Mouse (Mus musculus) ES-E14 (cell line): ENCODE data around the gene Cldn6. TPM values are rescaled to one million over a fixed set of nuclear protein-coding genes. Genes with fewer than 3 reads are reported as not detected.
A peak's percentile ranks its signal among the peaks of the same experiment; 100 is the strongest.

ENCODE experiments used
- DNase-seq: peaks from one replicate; pipeline ENCODE4 v3.0.0-alpha.2; 2013; ENCODE audit warnings: low read depth, low spot score
- H3K27ac ChIP-seq: 2 replicates; pipeline ENCODE4 v1.5.1; 2012; ENCODE audit warnings: low read depth, mild to moderate bottlenecking, low read length, moderate library complexity, mixed read lengths; ENCODE audit not compliant: poor library complexity, insufficient read depth, severe bottlenecking
- H3K36me3 ChIP-seq: 2 replicates; pipeline ENCODE4 v1.6.1; 2012; ENCODE audit warnings: mild to moderate bottlenecking, low read length, moderate library complexity, mixed read lengths; ENCODE audit not compliant: control insufficient read depth, poor library complexity, insufficient read depth, severe bottlenecking
- H3K4me1 ChIP-seq, 2 experiments: fragments of 150-350 bp in 1 of 2; sonication (generic) in 1 of 2; 2 replicates each; pipeline ENCODE4 v1.6.1; 2012; ENCODE audit warnings: low read length in 2 of 2, mild to moderate bottlenecking in 1 of 2, mixed read lengths in 1 of 2; ENCODE audit not compliant: control insufficient read depth in 2 of 2, insufficient read depth in 2 of 2, poor library complexity in 1 of 2
- H3K4me3 ChIP-seq, 2 experiments: fragments of 150-350 bp in 1 of 2; sonication (generic) in 1 of 2; 2 replicates each; pipeline ENCODE4 v1.5.1; 2012; ENCODE audit warnings: low read length in 2 of 2, low read depth in 1 of 2, mild to moderate bottlenecking in 1 of 2, mixed read lengths in 1 of 2; ENCODE audit not compliant: insufficient read depth in 1 of 2, poor library complexity in 1 of 2, severe bottlenecking in 1 of 2
- H3K9ac ChIP-seq: 2 replicates; pipeline ENCODE4 v1.6.1; 2012; ENCODE audit warnings: low read depth, mild to moderate bottlenecking, low read length, mixed read lengths; ENCODE audit not compliant: poor library complexity, insufficient read depth, severe bottlenecking
- H3K9me3 ChIP-seq: fragments of 150-350 bp; sonication (generic); 2 replicates; pipeline ENCODE4 v1.6.1; 2012; ENCODE audit warnings: low read depth, mild to moderate bottlenecking, low read length; ENCODE audit not compliant: control insufficient read depth, insufficient read depth
- CHD2 ChIP-seq: IDR thresholded peaks from 2 replicates; pipeline ENCODE4 v1.6.1; 2014; ENCODE audit warnings: mild to moderate bottlenecking, low read depth, low read length, inconsistent platforms
- HCFC1 ChIP-seq: IDR thresholded peaks from 2 replicates; pipeline ENCODE4 v1.6.1; 2012; ENCODE audit warnings: low read length, inconsistent platforms, borderline replicate concordance; ENCODE audit not compliant: insufficient read depth
- MAFK ChIP-seq: IDR thresholded peaks from 2 replicates; pipeline ENCODE4 v1.6.1; 2014; ENCODE audit warnings: mild to moderate bottlenecking, low read depth, low read length, inconsistent platforms; ENCODE audit not compliant: insufficient read depth
- ZC3H11A ChIP-seq: IDR thresholded peaks from 2 replicates; pipeline ENCODE4 v1.6.1; 2012; ENCODE audit warnings: low read depth, mild to moderate bottlenecking, inconsistent platforms, low read length, borderline replicate concordance
- ZNF384 ChIP-seq: IDR thresholded peaks from 2 replicates; pipeline ENCODE4 v1.6.1; 2012; ENCODE audit warnings: low read depth, low read length, inconsistent platforms
- in situ Hi-C, 2 experiments: fragments of 600-800 bp; cut with MboI; formaldehyde crosslinking; loops; one replicate each; pipeline ENCODE4 v1.15.1; 2025; ENCODE audit warnings: low sequenced_read_pairs in 2 of 2, inconsistent platforms in 1 of 2; ENCODE audit not compliant: unreplicated experiment in 2 of 2
- total RNA-seq: library from RNA; depleted of rRNA; stranded (reverse); fragments of 300-350 nt; gene quantifications from 2 replicates; pipeline ENCODE4 v1.2.3, GENCODE M21; 2012

Cldn6 gene
- total RNA-seq, 1 experiment: 72.7 TPM

DNA sequence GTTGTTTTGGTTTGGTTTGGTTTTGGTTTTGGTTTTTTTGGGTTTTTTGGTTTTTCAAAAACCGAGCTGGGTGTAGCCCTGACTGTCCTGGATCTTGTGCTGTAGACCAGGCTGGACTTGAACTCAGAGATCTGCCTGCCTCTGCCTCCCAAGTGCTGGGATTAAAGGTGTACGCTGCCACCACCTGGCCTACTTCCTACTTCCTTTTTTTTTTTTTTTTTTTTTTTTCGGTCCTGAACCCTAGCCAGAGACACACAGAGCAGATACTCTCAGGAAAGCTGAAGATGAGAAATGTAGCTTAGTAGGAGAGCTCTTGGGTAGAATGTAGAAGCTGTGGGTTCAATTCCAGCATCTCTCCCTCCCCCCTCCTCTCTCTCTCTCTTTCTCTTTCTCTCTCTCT, 20.6 kb upstream of the Cldn6 start:
- peaks cover 0 to 7% of the 10 kb centered on the region in 2 experiments; a peak in 1 of 4 replicates for H3K4me1 ChIP-seq
- no peak for DNase-seq
- no peak overlapping the region for H3K9ac ChIP-seq
- H3K9me3 ChIP-seq: no peaks in the 10 kb centered on the region
- peak; percentile 66; the same call in 1 of the 2 replicates for TF ChIP-seq ZNF384
- TF ChIP-seq MAFK: no peak
- no peak for TF ChIP-seq ZC3H11A
- H3K4me3 ChIP-seq: no peak overlapping the region
- no peaks in the 10 kb centered on the region for H3K36me3 ChIP-seq
- H3K27ac ChIP-seq: no peak overlapping the region
- in situ Hi-C loops: no loop called here

- Histone ChIP-seq H3K4me1 (peaks cover 0 to 8% of the 10 kb centered on the region in 2 experiments; a peak in 1 of 4 replicates), H3K4me3 (peak within 1 kb of the TSS; percentile 64 to 70), H3K27ac (no peak within 1 kb of the TSS), H3K9ac (no peak within 1 kb of the TSS; the same call in 1 of the 2 replicates), H3K9me3 (no peaks in the 10 kb centered on the region), H3K36me3 (no peaks in the 10 kb centered on the region)
- in situ Hi-C loops: no loop called here
- no peak for DNase-seq
- TF ChIP-seq CHD2: no peak
- no peak for TF ChIP-seq ZNF384
- TF ChIP-seq MAFK: no peak
- no peak for TF ChIP-seq ZC3H11A
- TF ChIP-seq HCFC1: no peak
These were observed 18.8 kb upstream of the Cldn6 start, which contains the start of gene Bicdl2 for GRCm38 (mm10) chr17:23660117-23660875. Gene Bicdl2, plus strand, starts transcription at chr17:23660506.

DNA sequence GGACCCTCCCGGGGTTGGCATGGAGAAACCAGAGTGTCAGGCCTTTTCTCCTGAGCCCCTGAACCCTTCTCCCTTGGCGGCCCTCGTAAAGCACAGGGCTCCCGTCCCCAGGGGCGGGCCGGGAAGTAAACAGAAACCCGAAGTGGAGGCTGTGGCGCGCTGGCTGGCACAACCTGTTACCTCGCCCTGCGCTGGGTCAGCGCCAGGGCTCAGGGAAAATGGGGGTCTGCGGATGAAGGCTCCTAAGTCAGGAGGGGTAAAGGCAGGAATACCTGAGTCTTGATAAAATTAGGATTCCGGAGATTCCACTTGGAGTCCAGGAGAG, 18.2 kb upstream of the Cldn6 start:
- in situ Hi-C loops: no loop called here
- peaks cover 0 to 13% of the 10 kb centered on the region in 2 experiments; a peak in 1 of 4 replicates for H3K4me1 ChIP-seq
- TF ChIP-seq ZNF384 (no peak), ZC3H11A (no peak), MAFK (no peak), HCFC1 (no peak), CHD2 (no peak)
- H3K9me3 ChIP-seq: no peaks in the 10 kb centered on the region
- no peak for DNase-seq
- H3K36me3 ChIP-seq: no peaks in the 10 kb centered on the region
- H3K4me3 ChIP-seq: peak overlapping the region; percentile 64 to 70
- no peak overlapping the region for H3K27ac ChIP-seq
- H3K9ac ChIP-seq: no peak overlapping the region

GRCm38 (mm10) chr17:23661526-23661925, 17.5 kb upstream of the Cldn6 start:
- no peak overlapping the region for H3K4me3 ChIP-seq
- no peaks in the 10 kb centered on the region for H3K9me3 ChIP-seq
- in situ Hi-C loops: no loop called here
- H3K27ac ChIP-seq: no peak overlapping the region
- no peak for TF ChIP-seq ZNF384
- TF ChIP-seq ZC3H11A: no peak
- TF ChIP-seq HCFC1: no peak
- peaks cover 2% of the 10 kb centered on the region; the same call in 1 of the 2 replicates for H3K36me3 ChIP-seq
- peaks cover 0 to 14% of the 10 kb centered on the region in 2 experiments; a peak in 1 of 4 replicates for H3K4me1 ChIP-seq
- DNase-seq: no peak
- no peak overlapping the region for H3K9ac ChIP-seq

GRCm38 (mm10) chr17:23664556-23665021, 14.5 kb upstream of the Cldn6 start:
- no peaks in the 10 kb centered on the region for H3K9me3 ChIP-seq
- no peak overlapping the region for H3K9ac ChIP-seq
- H3K4me1 ChIP-seq: peaks cover 0 to 18% of the 10 kb centered on the region in 2 experiments; a peak in 1 of 4 replicates
- no peak overlapping the region for H3K27ac ChIP-seq
- TF ChIP-seq ZNF384: no peak
- TF ChIP-seq ZC3H11A: no peak
- TF ChIP-seq MAFK: no peak
- no peak for TF ChIP-seq HCFC1
- TF ChIP-seq CHD2: no peak
- no peak for DNase-seq
- no peak overlapping the region for H3K4me3 ChIP-seq
- peaks cover 19% of the 10 kb centered on the region for H3K36me3 ChIP-seq
- in situ Hi-C loops: no loop called here
